Mouse (Mus musculus) ES-E14 (cell line): ENCODE data around the gene Dusp13. TPM values are rescaled to one million over a fixed set of nuclear protein-coding genes. Genes with fewer than 3 reads are reported as not detected.

Experiments
- DNase-seq: peaks from one replicate; pipeline ENCODE4 v3.0.0-alpha.2; 2013; ENCODE audit warnings: low read depth, low spot score
- H3K27ac ChIP-seq: 2 replicates; pipeline ENCODE4 v1.5.1; 2012; ENCODE audit warnings: low read depth, mild to moderate bottlenecking, low read length, moderate library complexity, mixed read lengths; ENCODE audit not compliant: poor library complexity, insufficient read depth, severe bottlenecking
- H3K36me3 ChIP-seq: 2 replicates; pipeline ENCODE4 v1.6.1; 2012; ENCODE audit warnings: mild to moderate bottlenecking, low read length, moderate library complexity, mixed read lengths; ENCODE audit not compliant: control insufficient read depth, poor library complexity, insufficient read depth, severe bottlenecking
- H3K4me1 ChIP-seq, 2 experiments: fragments of 150-350 bp in 1 of 2; sonication (generic) in 1 of 2; 2 replicates each; pipeline ENCODE4 v1.6.1; 2012; ENCODE audit warnings: low read length in 2 of 2, mild to moderate bottlenecking in 1 of 2, mixed read lengths in 1 of 2; ENCODE audit not compliant: control insufficient read depth in 2 of 2, insufficient read depth in 2 of 2, poor library complexity in 1 of 2
- H3K4me3 ChIP-seq, 2 experiments: fragments of 150-350 bp in 1 of 2; sonication (generic) in 1 of 2; 2 replicates each; pipeline ENCODE4 v1.5.1; 2012; ENCODE audit warnings: low read length in 2 of 2, low read depth in 1 of 2, mild to moderate bottlenecking in 1 of 2, mixed read lengths in 1 of 2; ENCODE audit not compliant: insufficient read depth in 1 of 2, poor library complexity in 1 of 2, severe bottlenecking in 1 of 2
- H3K9ac ChIP-seq: 2 replicates; pipeline ENCODE4 v1.6.1; 2012; ENCODE audit warnings: low read depth, mild to moderate bottlenecking, low read length, mixed read lengths; ENCODE audit not compliant: poor library complexity, insufficient read depth, severe bottlenecking
- H3K9me3 ChIP-seq: fragments of 150-350 bp; sonication (generic); 2 replicates; pipeline ENCODE4 v1.6.1; 2012; ENCODE audit warnings: low read depth, mild to moderate bottlenecking, low read length; ENCODE audit not compliant: control insufficient read depth, insufficient read depth
- CHD2 ChIP-seq: IDR thresholded peaks from 2 replicates; pipeline ENCODE4 v1.6.1; 2014; ENCODE audit warnings: mild to moderate bottlenecking, low read depth, low read length, inconsistent platforms
- HCFC1 ChIP-seq: IDR thresholded peaks from 2 replicates; pipeline ENCODE4 v1.6.1; 2012; ENCODE audit warnings: low read length, inconsistent platforms, borderline replicate concordance; ENCODE audit not compliant: insufficient read depth
- MAFK ChIP-seq: IDR thresholded peaks from 2 replicates; pipeline ENCODE4 v1.6.1; 2014; ENCODE audit warnings: mild to moderate bottlenecking, low read depth, low read length, inconsistent platforms; ENCODE audit not compliant: insufficient read depth
- ZC3H11A ChIP-seq: IDR thresholded peaks from 2 replicates; pipeline ENCODE4 v1.6.1; 2012; ENCODE audit warnings: low read depth, mild to moderate bottlenecking, inconsistent platforms, low read length, borderline replicate concordance
- ZNF384 ChIP-seq: IDR thresholded peaks from 2 replicates; pipeline ENCODE4 v1.6.1; 2012; ENCODE audit warnings: low read depth, low read length, inconsistent platforms
- in situ Hi-C, 2 experiments: fragments of 600-800 bp; cut with MboI; formaldehyde crosslinking; loops; one replicate each; pipeline ENCODE4 v1.15.1; 2025; ENCODE audit warnings: low sequenced_read_pairs in 2 of 2, inconsistent platforms in 1 of 2; ENCODE audit not compliant: unreplicated experiment in 2 of 2
- total RNA-seq: library from RNA; depleted of rRNA; stranded (reverse); fragments of 300-350 nt; gene quantifications from 2 replicates; pipeline ENCODE4 v1.2.3, GENCODE M21; 2012

The Dusp13 gene
- total RNA-seq, 1 experiment: 1.2 TPM

DNA sequence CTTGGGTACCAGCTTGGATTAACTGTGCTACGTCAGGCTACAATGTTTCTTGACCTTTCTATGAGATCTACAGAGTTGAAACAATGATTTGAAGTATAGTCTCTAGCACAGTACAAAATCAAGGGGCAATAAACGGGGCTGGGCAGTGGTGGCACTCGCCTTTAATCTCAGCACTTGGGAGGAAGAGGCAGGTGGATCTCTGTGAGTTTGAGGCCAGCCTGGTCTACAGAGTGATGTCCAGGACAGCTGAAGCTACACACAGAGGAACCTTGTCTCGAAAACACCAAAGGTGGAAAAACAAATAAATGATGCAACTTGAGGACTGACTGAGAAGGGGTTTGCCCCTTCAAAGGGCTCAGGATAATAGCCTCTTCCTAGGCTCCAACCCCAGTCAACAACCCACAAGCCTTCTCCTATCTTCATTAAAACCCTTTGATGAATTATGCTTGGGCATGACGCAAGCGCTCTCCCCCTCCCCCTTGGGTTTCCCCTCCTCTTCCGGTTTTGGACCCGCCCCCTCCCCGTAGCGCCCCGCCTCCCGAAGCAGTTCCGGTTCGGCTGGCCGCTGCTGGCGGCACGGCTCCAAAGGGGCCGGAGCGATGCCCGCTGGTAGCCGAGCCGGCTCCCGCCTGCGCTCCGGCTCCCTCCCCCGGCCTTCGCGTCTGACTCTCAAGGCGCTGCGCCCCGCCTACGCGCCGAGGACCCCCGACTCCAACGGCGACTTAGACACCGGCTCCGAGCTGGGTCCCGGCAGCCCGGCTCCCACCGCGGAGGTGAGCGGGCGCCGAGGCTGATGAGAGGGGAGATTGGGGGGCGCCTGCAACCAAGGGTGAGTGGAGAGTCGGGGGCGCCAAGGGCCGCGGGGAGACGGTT, 737 bp downstream of the Dusp13 start, which contains the start of gene Samd8:
Samd8 (plus strand) TSS at position 524 of the 873 bp plus-strand sequence.
- H3K9ac ChIP-seq: peak within 1 kb of the TSS; percentile 88
- no peak within 1 kb of the TSS for H3K27ac ChIP-seq
- H3K4me1 ChIP-seq: peaks cover 2 to 8% of the 10 kb centered on the region in 2 experiments; a peak in 1 of 4 replicates
- in situ Hi-C loops: loop anchor here in 1 of 2 experiments (10.0 kb wide), 1 partner anchor 65 kb away; no protein-coding TSS in a partner anchor
- H3K4me3 ChIP-seq: peak within 1 kb of the TSS; percentile 96 to 97
- no peaks in the 10 kb centered on the region for H3K9me3 ChIP-seq
- DNase-seq: peak; percentile 76
- no peaks in the 10 kb centered on the region for H3K36me3 ChIP-seq
- TF ChIP-seq MAFK: no peak
- no peak for TF ChIP-seq ZNF384
- no peak for TF ChIP-seq CHD2
- TF ChIP-seq ZC3H11A: no peak
- TF ChIP-seq HCFC1: no peak

DNA sequence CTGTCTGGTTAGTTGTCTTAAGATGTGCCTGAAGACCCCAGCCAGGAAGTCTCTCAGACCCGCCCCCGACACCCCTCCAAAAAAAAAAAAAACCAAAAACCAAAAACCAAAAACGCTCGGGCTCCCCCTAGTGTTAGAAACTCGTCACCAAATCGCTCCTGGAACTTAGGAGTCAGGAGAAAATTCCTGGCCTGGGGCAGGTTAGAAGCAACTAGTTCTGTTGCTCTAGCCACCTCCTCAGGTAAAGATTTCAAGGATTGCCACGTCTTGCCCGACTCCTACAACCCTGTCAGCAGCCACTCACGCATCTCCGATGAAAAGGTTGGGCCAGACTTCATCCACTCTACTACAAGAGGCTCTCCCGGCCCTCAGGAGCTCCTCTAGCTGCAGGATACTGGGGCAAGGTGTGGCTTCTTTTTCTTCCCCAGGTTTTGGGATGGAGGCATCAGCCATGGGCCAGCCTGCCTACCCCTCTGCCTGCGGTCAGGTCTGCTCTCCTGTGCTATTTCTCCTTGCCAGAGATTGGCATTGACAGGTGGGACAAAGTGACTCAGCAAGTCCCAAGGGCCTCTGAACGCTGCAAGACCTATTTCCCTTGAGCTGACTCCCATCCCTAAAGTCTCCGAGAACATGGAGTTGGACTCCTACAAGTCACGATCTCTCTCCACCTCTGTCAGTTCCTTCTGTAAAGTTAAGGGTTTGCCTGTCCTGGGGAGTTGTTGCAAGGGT, 2.7 kb downstream of the Dusp13 start:
- no peak overlapping the region for H3K9ac ChIP-seq
- H3K4me1 ChIP-seq: peaks cover 2 to 8% of the 10 kb centered on the region in 2 experiments; a peak in 1 of 4 replicates
- H3K27ac ChIP-seq: no peak overlapping the region
- no peaks in the 10 kb centered on the region for H3K36me3 ChIP-seq
- no peak overlapping the region; a peak in 2 of 4 replicates for H3K4me3 ChIP-seq
- in situ Hi-C loops: loop anchor here in 1 of 2 experiments (25.0 kb wide), 1 partner anchor 611 kb away; no protein-coding TSS in a partner anchor
- DNase-seq: peak; percentile 56
- no peak for TF ChIP-seq CHD2
- TF ChIP-seq ZC3H11A: no peak
- TF ChIP-seq ZNF384: peak; percentile 92
- TF ChIP-seq HCFC1: no peak
- no peak for TF ChIP-seq MAFK
- no peaks in the 10 kb centered on the region for H3K9me3 ChIP-seq

DNA sequence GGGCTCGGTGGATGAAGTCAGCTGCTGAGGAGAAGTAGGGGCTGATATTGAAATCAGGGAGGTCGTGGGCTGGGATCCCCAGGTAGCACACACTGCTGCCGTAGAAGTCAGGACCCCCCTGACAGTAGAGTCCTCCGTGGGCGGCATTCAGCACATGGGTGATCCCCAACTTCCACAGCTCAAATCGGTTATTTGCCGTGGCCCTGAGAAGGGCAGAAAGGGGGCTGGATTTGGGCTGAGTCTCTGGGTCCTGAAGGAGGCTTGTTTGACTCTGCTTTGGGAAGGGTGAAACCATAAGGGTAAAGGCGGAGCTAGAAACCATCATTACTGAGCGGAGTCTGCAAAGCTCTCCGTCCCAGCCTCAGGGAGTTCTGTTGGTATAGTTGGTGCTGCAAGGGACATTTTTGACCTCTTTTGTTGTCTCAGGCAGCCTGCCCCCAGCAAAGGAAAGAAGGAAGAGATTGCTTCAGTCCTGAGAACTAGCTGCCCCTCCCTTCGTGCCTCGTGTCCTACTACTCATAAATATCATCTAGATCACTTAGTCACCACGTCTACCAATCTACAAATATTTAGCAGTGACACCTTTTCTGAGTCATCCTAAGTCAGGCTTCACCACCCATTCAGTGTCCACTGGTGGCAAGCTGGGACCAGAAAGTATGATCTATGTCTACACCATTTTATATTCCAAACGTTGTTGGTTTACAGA, 3.4 kb downstream of the Dusp13 start:
- DNase-seq: no peak
- Histone ChIP-seq H3K4me3 (no peak overlapping the region), H3K9ac (no peak overlapping the region), H3K9me3 (no peaks in the 10 kb centered on the region), H3K36me3 (no peaks in the 10 kb centered on the region), H3K27ac (no peak overlapping the region), H3K4me1 (peaks cover 2 to 8% of the 10 kb centered on the region in 2 experiments; a peak in 1 of 4 replicates)
- in situ Hi-C loops: loop anchor here in 1 of 2 experiments (25.0 kb wide), 1 partner anchor 610 kb away; no protein-coding TSS in a partner anchor
- TF ChIP-seq MAFK: no peak
- no peak for TF ChIP-seq ZC3H11A
- no peak for TF ChIP-seq ZNF384
- no peak for TF ChIP-seq HCFC1
- no peak for TF ChIP-seq CHD2

DNA sequence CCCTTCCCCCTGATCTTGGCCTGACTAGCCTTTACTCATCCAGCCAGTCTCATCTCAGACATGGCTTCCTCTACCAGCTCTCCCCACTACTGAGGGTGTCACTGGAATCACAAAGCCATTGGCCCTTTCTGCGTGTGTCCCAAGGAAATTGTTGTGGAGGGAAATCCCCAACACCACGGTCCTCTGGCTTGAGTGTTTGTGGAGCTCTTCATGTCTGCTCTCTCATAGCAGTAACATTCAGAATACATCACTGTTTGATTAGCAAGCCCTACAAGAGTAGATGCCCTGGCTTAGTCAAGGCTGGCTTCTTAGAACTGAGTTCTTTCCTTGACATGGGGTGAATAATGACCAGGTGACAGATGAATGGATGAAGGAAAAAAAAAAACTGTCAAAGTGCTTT, 4.1 kb downstream of the Dusp13 start:
- no peak overlapping the region for H3K27ac ChIP-seq
- no peak overlapping the region for H3K9ac ChIP-seq
- no peak overlapping the region for H3K4me3 ChIP-seq
- TF ChIP-seq HCFC1 (no peak), ZNF384 (no peak), CHD2 (no peak), ZC3H11A (no peak), MAFK (no peak)
- DNase-seq: no peak
- H3K9me3 ChIP-seq: no peaks in the 10 kb centered on the region
- peaks cover 2 to 8% of the 10 kb centered on the region in 2 experiments; a peak in 1 of 4 replicates for H3K4me1 ChIP-seq
- in situ Hi-C loops: loop anchor here in 1 of 2 experiments (25.0 kb wide), 1 partner anchor 610 kb away; no protein-coding TSS in a partner anchor
- H3K36me3 ChIP-seq: no peaks in the 10 kb centered on the region
